9 mouse cellular contexts compared by ENCODE assay signal in genomic region chr4:138426778-138427705, GRCm38 (mm10). TPM values are rescaled to one million over a fixed set of nuclear protein-coding genes. Genes with fewer than 3 reads are reported as not detected.
A peak's percentile ranks its signal among the peaks of the same experiment; 100 is the strongest.
DNase-seq lines count a peak whose midpoint lies in the region; ATAC-seq and TF ChIP-seq lines count a peak whose summit lies in the region.
"Had no signal": no experiment of that assay in that cellular context is flagged by ENCODE, and none has a peak within 500 bp of the region (broad histone marks: within the 10 kb centered on the region; RNA-seq: fewer than 3 reads in every experiment).

No protein-coding gene starts in this region.

- H3K36me3 ChIP-seq in CH12.LX (replicated peaks in 1 of 2; ENCODE audit: control insufficient read depth in 1 of 2, insufficient read depth in 1 of 2, low read length in 1 of 2) = no peaks in the 10 kb centered on the region
- no peaks in the 10 kb centered on the region for H3K36me3 ChIP-seq in heart, embryonic 13.5 days
- no peaks in the 10 kb centered on the region for H3K36me3 ChIP-seq in liver, embryonic 13.5 days
- H3K36me3 ChIP-seq in neural tube, embryonic 11.5 days (ENCODE audit: control insufficient read depth, insufficient read depth, low read length) = no peaks in the 10 kb centered on the region
- H3K36me3 ChIP-seq in stomach, postnatal 0 days (ENCODE audit: control insufficient read depth, insufficient read depth, low read length) = no peaks in the 10 kb centered on the region
- H3K36me3 ChIP-seq: limb, embryonic 12.5 days had no signal

- H3K4me3 ChIP-seq in CH12.LX (replicated peaks in 1 of 3; ENCODE audit: low read depth in 2 of 3, low read length in 2 of 3, poor library complexity in 1 of 3) = no peak overlapping the region
- H3K4me3 ChIP-seq in heart, embryonic 13.5 days = no peak overlapping the region
- H3K4me3 ChIP-seq in liver, embryonic 13.5 days (replicated peaks) = no peak overlapping the region
- H3K4me3 ChIP-seq in neural tube, embryonic 11.5 days (ENCODE audit: low read depth, low read length) = no peak overlapping the region
- no peak overlapping the region for H3K4me3 ChIP-seq in stomach, postnatal 0 days (ENCODE audit: low read depth, low read length)
- H3K4me3 ChIP-seq: limb, embryonic 12.5 days had no signal

- H3K27me3 ChIP-seq in CH12.LX (replicated peaks) = peaks cover 78% of the 10 kb centered on the region
- H3K27me3 ChIP-seq in heart, embryonic 13.5 days (replicated peaks) = peaks cover 33% of the 10 kb centered on the region
- H3K27me3 ChIP-seq in liver, embryonic 13.5 days = peaks cover 9% of the 10 kb centered on the region
- no peaks in the 10 kb centered on the region for H3K27me3 ChIP-seq in neural tube, embryonic 11.5 days (ENCODE audit: control insufficient read depth, insufficient read depth, low read length)
- H3K27me3 ChIP-seq in stomach, postnatal 0 days (ENCODE audit: control insufficient read depth, insufficient read depth, low read length) = no peaks in the 10 kb centered on the region

- peak; percentile 96 for TF ChIP-seq RAD21 in CH12.LX (IDR thresholded peaks at IDR 0.05; ENCODE audit: low read depth, low read length)

- TF ChIP-seq CTCF in CH12.LX (conservative IDR thresholded peaks at IDR 0.05 in 1 of 2, IDR thresholded peaks at IDR 0.05 in 1 of 2; ENCODE audit: low read depth in 2 of 2, low read length in 2 of 2) = peak; percentile 75 to 97
- TF ChIP-seq CTCF in stomach, postnatal 0 days (IDR thresholded peaks at IDR 0.05; ENCODE audit: low read depth) = peak; percentile 98

- TF ChIP-seq EP300 in CH12.LX (IDR thresholded peaks at IDR 0.05; ENCODE audit: low read length) = peak; percentile 51; the same call in 1 of the 2 replicates
- TF ChIP-seq EP300 in stomach, postnatal 0 days (optimal IDR thresholded peaks at IDR 0.05) = no peak

- H3K27ac ChIP-seq in CH12.LX (ENCODE audit: insufficient read depth, low read depth) = no peak overlapping the region
- H3K27ac ChIP-seq in heart, embryonic 13.5 days (replicated peaks) = no peak overlapping the region
- H3K27ac ChIP-seq in liver, embryonic 13.5 days = no peak overlapping the region
- no peak overlapping the region for H3K27ac ChIP-seq in neural tube, embryonic 11.5 days (ENCODE audit: low read depth, low read length)
- H3K27ac ChIP-seq in stomach, postnatal 0 days (replicated peaks) = no peak overlapping the region
- H3K27ac ChIP-seq: limb, embryonic 12.5 days had no signal

- H3K79me2 ChIP-seq in CH12.LX (replicated peaks; ENCODE audit: control insufficient read depth, extremely low read depth, insufficient read depth, poor library complexity, severe bottlenecking) = no peaks in the 10 kb centered on the region

- peak; percentile 89 for DNase-seq in CH12.LX (ENCODE audit: extremely low read depth)
- peak; percentile 63 for DNase-seq in brain, embryonic 18.5 days (ENCODE audit: low read depth, low spot score)
- peak; percentile 86 for DNase-seq in kidney, postnatal 14 days
- peak; percentile 47 for DNase-seq in liver, embryonic 13.5 days
- peak; percentile 85 for DNase-seq in neural tube, embryonic 11.5 days (ENCODE audit: low spot score)
- peak; percentile 91 for DNase-seq in stomach, postnatal 0 days (ENCODE audit: low spot score)

- TF ChIP-seq POLR2A in CH12.LX (IDR thresholded peaks at IDR 0.05; ENCODE audit: low read depth, low read length) = no peak

- in situ Hi-C loops in CH12.LX (cut with MboI; ENCODE audit: low pct_ligation_motif_present, low pct_unique_long_range_greater_than_20kb, low sequenced_read_pairs) = no loop called here

- dilution Hi-C loops in CH12.LX (cut with MboI; ENCODE audit: extremely low pct_ligation_motif_present, extremely low pct_unique_long_range_greater_than_20kb, low sequenced_read_pairs) = no loop called here

- H3K9ac ChIP-seq in CH12.LX (ENCODE audit: insufficient read depth, low read depth) = no peak overlapping the region
- peak overlapping the region; percentile 44; the same call in 1 of the 2 replicates for H3K9ac ChIP-seq in heart, embryonic 13.5 days
- no peak overlapping the region for H3K9ac ChIP-seq in liver, embryonic 13.5 days
- no peak overlapping the region for H3K9ac ChIP-seq in neural tube, embryonic 11.5 days (ENCODE audit: low read length)
- H3K9ac ChIP-seq in stomach, postnatal 0 days (ENCODE audit: low read length) = no peak overlapping the region
- H3K9ac ChIP-seq: limb, embryonic 12.5 days had no signal

- peaks cover 5 to 18% of the 10 kb centered on the region in 2 experiments for H3K4me1 ChIP-seq in CH12.LX (ENCODE audit: control insufficient read depth in 1 of 2, insufficient read depth in 2 of 2)
- H3K4me1 ChIP-seq in heart, embryonic 13.5 days = no peaks in the 10 kb centered on the region
- no peaks in the 10 kb centered on the region for H3K4me1 ChIP-seq in liver, embryonic 13.5 days (replicated peaks)
- no peaks in the 10 kb centered on the region for H3K4me1 ChIP-seq in neural tube, embryonic 11.5 days (ENCODE audit: control insufficient read depth, insufficient read depth, low read length)
- no peaks in the 10 kb centered on the region for H3K4me1 ChIP-seq in stomach, postnatal 0 days (replicated peaks; ENCODE audit: control insufficient read depth, insufficient read depth)
- H3K4me1 ChIP-seq: limb, embryonic 12.5 days had no signal

- peaks cover 15% of the 10 kb centered on the region for H3K9me3 ChIP-seq in CH12.LX (replicated peaks; ENCODE audit: low read length)
- H3K9me3 ChIP-seq in heart, embryonic 13.5 days = peaks cover 5% of the 10 kb centered on the region; the same call in 1 of the 2 replicates
- no peaks in the 10 kb centered on the region for H3K9me3 ChIP-seq in liver, embryonic 13.5 days (replicated peaks)
- H3K9me3 ChIP-seq in neural tube, embryonic 11.5 days (ENCODE audit: control insufficient read depth, low read length) = no peaks in the 10 kb centered on the region
- H3K9me3 ChIP-seq in stomach, postnatal 0 days (ENCODE audit: control insufficient read depth, low read length) = no peaks in the 10 kb centered on the region
- H3K9me3 ChIP-seq: limb, embryonic 12.5 days had no signal

- 36% methylated on average over 22 of the region's 22 CpGs for WGBS in heart, embryonic 13.5 days
- 32% methylated on average over 22 of the region's 22 CpGs for WGBS in liver, embryonic 13.5 days (ENCODE audit: insufficient replicate concordance)
- 42% methylated on average over 22 of the region's 22 CpGs for WGBS in neural tube, embryonic 11.5 days
- 27% methylated on average over 22 of the region's 22 CpGs for WGBS in stomach, postnatal 0 days

- peak; percentile 81 for ATAC-seq in erythroblast, adult 5-6 weeks (replicated peaks; ENCODE audit: low FRiP score, poor library complexity, severe bottlenecking)
- no peak for ATAC-seq in heart, embryonic 13.5 days (ENCODE audit: extremely low read depth, insufficient number of reproducible peaks, low FRiP score, low TSS enrichment)
- ATAC-seq in liver, embryonic 13.5 days (ENCODE audit: low read depth) = peak; percentile 45; the same call in 1 of the 2 replicates
- ATAC-seq in neural tube, embryonic 11.5 days (ENCODE audit: insufficient read depth, low FRiP score, low TSS enrichment) = no peak
- ATAC-seq in stomach, postnatal 0 days (ENCODE audit: low FRiP score, low TSS enrichment) = peak; percentile 75

- peak overlapping the region; percentile 72 for H3K4me2 ChIP-seq in CH12.LX (ENCODE audit: insufficient read depth, low read depth, poor library complexity, severe bottlenecking)
- H3K4me2 ChIP-seq in heart, embryonic 13.5 days = peak overlapping the region; percentile 34
- peak overlapping the region; percentile 13; the same call in 1 of the 2 replicates for H3K4me2 ChIP-seq in liver, embryonic 13.5 days
- H3K4me2 ChIP-seq in neural tube, embryonic 11.5 days (ENCODE audit: low read depth) = no peak overlapping the region
- H3K4me2 ChIP-seq in stomach, postnatal 0 days (replicated peaks; ENCODE audit: low read depth) = peak overlapping the region; percentile 8
- H3K4me2 ChIP-seq: limb, embryonic 12.5 days had no signal

RNA-seq across cellular contexts. Expression of gene Mul1, which starts 7.4 kb away (rescaled TPM):
- total RNA-seq in CH12.LX (2012; rRNA removed) (12.3 and 19.7 TPM in 2 replicates), CH12.LX (2014; rRNA removed) (8.8 and 10.2 TPM in 2 replicates)
- polyA plus RNA-seq in CH12.LX (2012; ENCODE audit: insufficient read length, low read depth) = 20.2 and 26.8 TPM in 2 replicates
- total RNA-seq in erythroblast, adult 5-6 weeks (2015; ENCODE audit: low replicate concordance) = 3.7 and 4.2 TPM in 2 replicates
- total RNA-seq in erythroblast, adult 5-6 weeks (2017; ENCODE audit: low replicate concordance) = 2.0 and 3.8 TPM in 2 replicates
- polyA plus RNA-seq in heart, embryonic 13.5 days (2015; fragmentation: Nextera tagmentation; extraction: Ambion mirVana) = 21.3 and 22.8 TPM in 2 replicates
- 11.2 and 11.4 TPM in 2 replicates for polyA plus RNA-seq in liver, embryonic 13.5 days (2015; fragmentation: Nextera tagmentation; extraction: Ambion mirVana)
- 19.3 and 22.8 TPM in 2 replicates for polyA plus RNA-seq in neural tube, embryonic 11.5 days (2014; fragmentation: Nextera tagmentation; extraction: Ambion mirVana)
- 17.1 and 18.7 TPM in 2 replicates for polyA plus RNA-seq in stomach, postnatal 0 days (2015; fragmentation: Nextera tagmentation; extraction: Ambion mirVana)

RNA-seq across cellular contexts. Expression of gene Camk2n1, which starts 27.1 kb away (rescaled TPM):
- total RNA-seq in CH12.LX (2012; rRNA removed) = 0.04 and 0.13 TPM in 2 replicates
- not detected in 2 replicates for total RNA-seq in CH12.LX (2014; rRNA removed)
- polyA plus RNA-seq in CH12.LX (2012; ENCODE audit: insufficient read length, low read depth) = not detected in 2 replicates
- total RNA-seq in erythroblast, adult 5-6 weeks (2015; ENCODE audit: low replicate concordance) = not detected in 2 replicates
- not detected in 2 replicates for total RNA-seq in erythroblast, adult 5-6 weeks (2017; ENCODE audit: low replicate concordance)
- polyA plus RNA-seq in heart, embryonic 13.5 days (2015; fragmentation: Nextera tagmentation; extraction: Ambion mirVana) = 1.0 and 1.1 TPM in 2 replicates
- 1.2 and 1.3 TPM in 2 replicates for polyA plus RNA-seq in liver, embryonic 13.5 days (2015; fragmentation: Nextera tagmentation; extraction: Ambion mirVana)
- 6.0 TPM in 2 replicates for polyA plus RNA-seq in neural tube, embryonic 11.5 days (2014; fragmentation: Nextera tagmentation; extraction: Ambion mirVana)
- 4.5 and 4.8 TPM in 2 replicates for polyA plus RNA-seq in stomach, postnatal 0 days (2015; fragmentation: Nextera tagmentation; extraction: Ambion mirVana)

RNA-seq across cellular contexts. Expression of gene Fam43b, which starts 30.7 kb away (rescaled TPM):
- not detected in 2 replicates for total RNA-seq in CH12.LX (2012; rRNA removed)
- total RNA-seq in CH12.LX (2014; rRNA removed) = not detected in 2 replicates
- polyA plus RNA-seq in CH12.LX (2012; ENCODE audit: insufficient read length, low read depth) = not detected in 2 replicates
- total RNA-seq in erythroblast, adult 5-6 weeks (2015; ENCODE audit: low replicate concordance) = not detected in 2 replicates
- not detected in 2 replicates for total RNA-seq in erythroblast, adult 5-6 weeks (2017; ENCODE audit: low replicate concordance)
- polyA plus RNA-seq in heart, embryonic 13.5 days (2015; fragmentation: Nextera tagmentation; extraction: Ambion mirVana) = not detected in 2 replicates
- polyA plus RNA-seq in liver, embryonic 13.5 days (2015; fragmentation: Nextera tagmentation; extraction: Ambion mirVana) = not detected in 2 replicates
- not detected in 2 replicates for polyA plus RNA-seq in neural tube, embryonic 11.5 days (2014; fragmentation: Nextera tagmentation; extraction: Ambion mirVana)
- 0.07 TPM in 1 of 2 replicates, not detected in the other for polyA plus RNA-seq in stomach, postnatal 0 days (2015; fragmentation: Nextera tagmentation; extraction: Ambion mirVana)
- polyA plus RNA-seq: limb, embryonic 12.5 days had no signal

RNA-seq across cellular contexts. Expression of gene Cda, which starts 59.2 kb away (rescaled TPM):
- total RNA-seq in CH12.LX (2012; rRNA removed) (not detected in 2 replicates), CH12.LX (2014; rRNA removed) (not detected in 2 replicates)
- polyA plus RNA-seq in CH12.LX (2012; ENCODE audit: insufficient read length, low read depth) = not detected in 2 replicates
- not detected in 2 replicates for total RNA-seq in erythroblast, adult 5-6 weeks (2015; ENCODE audit: low replicate concordance)
- total RNA-seq in erythroblast, adult 5-6 weeks (2017; ENCODE audit: low replicate concordance) = not detected in 2 replicates
- polyA plus RNA-seq in heart, embryonic 13.5 days (2015; fragmentation: Nextera tagmentation; extraction: Ambion mirVana) = 13.5 and 14.3 TPM in 2 replicates
- 4.7 and 5.2 TPM in 2 replicates for polyA plus RNA-seq in liver, embryonic 13.5 days (2015; fragmentation: Nextera tagmentation; extraction: Ambion mirVana)
- polyA plus RNA-seq in neural tube, embryonic 11.5 days (2014; fragmentation: Nextera tagmentation; extraction: Ambion mirVana) = 3.5 and 4.4 TPM in 2 replicates
- 12.5 and 15.2 TPM in 2 replicates for polyA plus RNA-seq in stomach, postnatal 0 days (2015; fragmentation: Nextera tagmentation; extraction: Ambion mirVana)

Comparison
In these comparisons a context has a peak if more than half of its experiments do, and no peak if none do; other contexts are left out.
1. ATAC-seq: peak in erythroblast, adult 5-6 weeks (single experiment), liver, embryonic 13.5 days (single experiment) and stomach, postnatal 0 days (single experiment); none in heart, embryonic 13.5 days (single experiment) and neural tube, embryonic 11.5 days (single experiment).
2. Peak in every context shown above with its lines, with median percentiles within 50 percentile points of each other: DNase-seq.